Comparison of ENCODE assay signal across 23 mouse cellular contexts in the genomic region with DNA sequence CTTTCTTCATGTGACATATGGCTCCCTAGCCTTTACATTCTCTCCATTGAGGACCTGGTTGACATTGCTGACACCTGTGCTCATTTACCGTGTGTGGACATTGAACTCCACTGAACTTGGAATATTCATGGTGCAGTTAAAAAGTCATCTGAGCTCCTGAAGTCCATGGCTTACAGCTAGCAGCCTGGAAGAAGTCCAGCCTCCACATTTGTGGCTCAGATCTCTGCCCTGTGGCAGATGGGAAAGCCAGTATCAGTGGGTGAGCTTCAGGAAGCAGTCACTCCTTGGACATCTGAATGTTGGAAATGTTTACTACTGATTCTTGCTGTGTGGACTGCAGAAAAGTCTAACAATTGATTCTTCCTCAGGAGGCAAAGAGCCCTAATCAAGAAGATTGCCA. TPM values are rescaled to one million over a fixed set of nuclear protein-coding genes. Genes with fewer than 3 reads are reported as not detected.
DNase-seq lines count a peak whose midpoint lies in the region; ATAC-seq and TF ChIP-seq lines count a peak whose summit lies in the region.
"Had no signal": no experiment of that assay in that cellular context is flagged by ENCODE, and none has a peak within 500 bp of the region (broad histone marks: within the 10 kb centered on the region; RNA-seq: fewer than 3 reads in every experiment).

No protein-coding gene starts in this region.

- H3K9ac ChIP-seq in liver, embryonic 14.5 days (replicated peaks) = no peak overlapping the region
- H3K9ac ChIP-seq: heart, embryonic 15.5 days; midbrain, embryonic 15.5 days had no signal

- H3K4me2 ChIP-seq in liver, embryonic 14.5 days (ENCODE audit: low read depth) = no peak overlapping the region

- no peaks in the 10 kb centered on the region for H3K9me3 ChIP-seq in liver, embryonic 14.5 days (ENCODE audit: control insufficient read depth, low read length)
- H3K9me3 ChIP-seq: forebrain, embryonic 12.5 days; heart, embryonic 15.5 days; limb, embryonic 10.5 days; megakaryocyte, embryonic 14.5 days; midbrain, embryonic 15.5 days had no signal

- DNase-seq in kidney, adult 2 months = peak; percentile 56
- DNase-seq in kidney, postnatal 10 days = no peak
- DNase-seq in liver, embryonic 14.5 days (ENCODE audit: low read depth in 3 of 3, low spot score in 3 of 3) = no peak
- DNase-seq in liver = no peak
- DNase-seq in cerebellum, adult 9-11 months = peak; percentile 94
- DNase-seq in lung, adult 2 months = no peak
- DNase-seq in adrenal gland, postnatal 14 days = no peak
- DNase-seq: adrenal gland, adult 2 months; gastrocnemius, postnatal 14 days; heart, adult 2 months; heart, postnatal 4 days; layer of hippocampus, adult 9-11 months; thymus, postnatal 25 days had no signal

- H3K4me1 ChIP-seq in kidney, adult 2 months (ENCODE audit: control insufficient read depth, insufficient read depth, low read length) = peaks cover 3% of the 10 kb centered on the region; the same call in 1 of the 2 replicates
- peaks cover 6 to 8% of the 10 kb centered on the region in 2 experiments for H3K4me1 ChIP-seq in liver, embryonic 14.5 days (replicated peaks; ENCODE audit: control insufficient read depth in 2 of 2, insufficient read depth in 2 of 2, low read length in 1 of 2)
- peaks cover 5% of the 10 kb centered on the region for H3K4me1 ChIP-seq in lung, adult 2 months (ENCODE audit: control insufficient read depth, insufficient read depth, low read length)

- no peak overlapping the region for H3K4me3 ChIP-seq in kidney, adult 2 months (ENCODE audit: insufficient read depth, low read depth, low read length)
- no peak overlapping the region for H3K4me3 ChIP-seq in liver, embryonic 14.5 days (ENCODE audit: insufficient read depth in 1 of 2, low read depth in 2 of 2, low read length in 2 of 2)
- no peak overlapping the region for H3K4me3 ChIP-seq in lung, adult 2 months (replicated peaks; ENCODE audit: extremely low read depth, low read depth, low read length)
- H3K4me3 ChIP-seq: forebrain, embryonic 12.5 days; heart, adult 2 months; heart, embryonic 15.5 days; left cerebral cortex, adult 2 months; limb, embryonic 10.5 days; megakaryocyte, embryonic 14.5 days had no signal

- no peak for TF ChIP-seq CTCF in kidney, adult 2 months (conservative IDR thresholded peaks at IDR 0.05; ENCODE audit: insufficient read depth, insufficient read length, low read depth, low read length)
- TF ChIP-seq CTCF in liver, embryonic 14.5 days (IDR thresholded peaks at IDR 0.05; ENCODE audit: low read depth) = no peak
- TF ChIP-seq CTCF in lung, adult 2 months (IDR thresholded peaks at IDR 0.05; ENCODE audit: insufficient read depth, low read length) = no peak

- WGBS in kidney, adult 2 months = 45% methylated on average over 1 of the region's 1 CpGs
- 79% methylated on average over 1 of the region's 1 CpGs for WGBS in liver, embryonic 14.5 days (ENCODE audit: insufficient replicate concordance)
- WGBS in lung, adult 2 months = 88% methylated on average over 1 of the region's 1 CpGs

- H3K36me3 ChIP-seq in kidney, adult 2 months (ENCODE audit: control insufficient read depth, insufficient read depth, low read length) = no peaks in the 10 kb centered on the region
- peaks cover 2% of the 10 kb centered on the region; the same call in 1 of the 2 replicates for H3K36me3 ChIP-seq in liver, embryonic 14.5 days (replicated peaks; ENCODE audit: control insufficient read depth, insufficient read depth, low read depth)

- TF ChIP-seq EP300 in liver, embryonic 14.5 days (IDR thresholded peaks at IDR 0.05; ENCODE audit: low read depth) = no peak

- H3K27ac ChIP-seq in kidney, adult 2 months (ENCODE audit: insufficient read depth, low read depth, low read length) = no peak overlapping the region
- peak overlapping the region; percentile 23; the same call in 1 of the 2 replicates for H3K27ac ChIP-seq in liver, embryonic 14.5 days
- H3K27ac ChIP-seq: forebrain, embryonic 12.5 days; heart, embryonic 15.5 days; kidney, postnatal 0 days; left cerebral cortex, adult 2 months; limb, embryonic 10.5 days; midbrain, embryonic 15.5 days had no signal

- no peak for TF ChIP-seq POLR2A in kidney, adult 2 months (IDR thresholded peaks at IDR 0.05; ENCODE audit: low read depth, low read length)
- no peak for TF ChIP-seq POLR2A in lung, adult 2 months (IDR thresholded peaks at IDR 0.05; ENCODE audit: borderline replicate concordance, extremely low read depth, low read depth, low read length)

- no peak for ATAC-seq in liver, embryonic 14.5 days (ENCODE audit: insufficient read depth)

- no peaks in the 10 kb centered on the region for H3K27me3 ChIP-seq in kidney, adult 2 months (replicated peaks; ENCODE audit: control insufficient read depth, insufficient read depth, low read length)
- no peaks in the 10 kb centered on the region for H3K27me3 ChIP-seq in liver, embryonic 14.5 days (ENCODE audit: control insufficient read depth, insufficient read depth, low read length)
- H3K27me3 ChIP-seq: forebrain, embryonic 12.5 days; heart, embryonic 15.5 days; megakaryocyte, embryonic 14.5 days; midbrain, embryonic 15.5 days had no signal

RNA-seq across cellular contexts. Expression of gene Ccndbp1, which starts 1.2 kb away (rescaled TPM):
- 34.5 and 40.7 TPM in 2 replicates for polyA plus RNA-seq in kidney, adult 2 months (2012; rRNA removed)
- polyA plus RNA-seq in liver, embryonic 14.5 days (2012; rRNA removed) = 26.9 and 38.1 TPM in 2 replicates
- polyA plus RNA-seq in liver, embryonic 14.5 days (2014; fragmentation: Nextera tagmentation; extraction: Ambion mirVana) = 45.1 and 46.4 TPM in 2 replicates
- 20.9 and 28.5 TPM in 2 replicates for polyA plus RNA-seq in lung, adult 2 months (2012; rRNA removed)
- 39.3 and 48.9 TPM in 2 replicates for total RNA-seq in adrenal gland, postnatal 14 days (2021)

RNA-seq across cellular contexts. Expression of gene Epb42, which starts 29.9 kb away (rescaled TPM):
- 0.38 and 0.92 TPM in 2 replicates for polyA plus RNA-seq in kidney, adult 2 months (2012; rRNA removed)
- 149 and 162 TPM in 2 replicates for polyA plus RNA-seq in liver, embryonic 14.5 days (2012; rRNA removed)
- polyA plus RNA-seq in liver, embryonic 14.5 days (2014; fragmentation: Nextera tagmentation; extraction: Ambion mirVana) = 129 and 131 TPM in 2 replicates
- 0.06 and 0.13 TPM in 2 replicates for polyA plus RNA-seq in lung, adult 2 months (2012; rRNA removed)
- total RNA-seq in adrenal gland, postnatal 14 days (2021) = 2.0 and 10.3 TPM in 2 replicates
- total RNA-seq: gastrocnemius, postnatal 14 days; left cerebral cortex, adult 2 months had no signal
- polyA plus RNA-seq: adrenal gland, adult 2 months; C2C12; cortical plate, adult 2 months; myocyte had no signal

RNA-seq across cellular contexts. Expression of gene Tmem62, which starts 30.2 kb away (rescaled TPM):
- polyA plus RNA-seq in kidney, adult 2 months (2012; rRNA removed) = 9.2 and 10.0 TPM in 2 replicates
- polyA plus RNA-seq in liver, embryonic 14.5 days (2012; rRNA removed) = 1.6 and 1.8 TPM in 2 replicates
- 3.0 and 3.5 TPM in 2 replicates for polyA plus RNA-seq in liver, embryonic 14.5 days (2014; fragmentation: Nextera tagmentation; extraction: Ambion mirVana)
- polyA plus RNA-seq in lung, adult 2 months (2012; rRNA removed) = 10.0 and 12.5 TPM in 2 replicates
- 8.1 and 11.2 TPM in 2 replicates for total RNA-seq in adrenal gland, postnatal 14 days (2021)

RNA-seq across cellular contexts. Expression of gene Ubr1, which starts 36.5 kb away (rescaled TPM):
- 22.0 and 23.0 TPM in 2 replicates for polyA plus RNA-seq in kidney, adult 2 months (2012; rRNA removed)
- 5.1 and 6.0 TPM in 2 replicates for polyA plus RNA-seq in liver, embryonic 14.5 days (2012; rRNA removed)
- 9.3 and 10.2 TPM in 2 replicates for polyA plus RNA-seq in liver, embryonic 14.5 days (2014; fragmentation: Nextera tagmentation; extraction: Ambion mirVana)
- 47.9 and 49.1 TPM in 2 replicates for polyA plus RNA-seq in lung, adult 2 months (2012; rRNA removed)
- 32.0 and 35.0 TPM in 2 replicates for total RNA-seq in adrenal gland, postnatal 14 days (2021)

Comparison
In these comparisons a context has a peak if more than half of its experiments do, and no peak if none do; other contexts are left out.
1. DNase-seq: peak in kidney, adult 2 months (single experiment) and cerebellum, adult 9-11 months (single experiment); none in kidney, postnatal 10 days (single experiment), liver, embryonic 14.5 days (0 of 3), liver (single experiment), lung, adult 2 months (single experiment) and adrenal gland, postnatal 14 days (single experiment).
2. RNA of gene Epb42, which starts 29.9 kb away (polyA plus RNA-seq): 129 to 162 TPM in liver, embryonic 14.5 days; 0.38 to 0.92 TPM in kidney, adult 2 months and 0.06 to 0.13 TPM in lung, adult 2 months; every median in the first group is over 10 times any median in the second.